Mouse (Mus musculus) bone marrow macrophage, adult 2 months (primary cell): ENCODE results near the gene Zc3h10.

Experiments
- CTCF ChIP-seq: IDR thresholded peaks from 2 replicates; pipeline ENCODE4 v1.5.1; 2012; ENCODE audit warnings: low read depth, mild to moderate bottlenecking, low read length, moderate library complexity
- POLR2A ChIP-seq: IDR thresholded peaks from 2 replicates; pipeline ENCODE4 v1.6.1; 2012; ENCODE audit warnings: mild to moderate bottlenecking, low read depth, low read length, borderline replicate concordance

DNA sequence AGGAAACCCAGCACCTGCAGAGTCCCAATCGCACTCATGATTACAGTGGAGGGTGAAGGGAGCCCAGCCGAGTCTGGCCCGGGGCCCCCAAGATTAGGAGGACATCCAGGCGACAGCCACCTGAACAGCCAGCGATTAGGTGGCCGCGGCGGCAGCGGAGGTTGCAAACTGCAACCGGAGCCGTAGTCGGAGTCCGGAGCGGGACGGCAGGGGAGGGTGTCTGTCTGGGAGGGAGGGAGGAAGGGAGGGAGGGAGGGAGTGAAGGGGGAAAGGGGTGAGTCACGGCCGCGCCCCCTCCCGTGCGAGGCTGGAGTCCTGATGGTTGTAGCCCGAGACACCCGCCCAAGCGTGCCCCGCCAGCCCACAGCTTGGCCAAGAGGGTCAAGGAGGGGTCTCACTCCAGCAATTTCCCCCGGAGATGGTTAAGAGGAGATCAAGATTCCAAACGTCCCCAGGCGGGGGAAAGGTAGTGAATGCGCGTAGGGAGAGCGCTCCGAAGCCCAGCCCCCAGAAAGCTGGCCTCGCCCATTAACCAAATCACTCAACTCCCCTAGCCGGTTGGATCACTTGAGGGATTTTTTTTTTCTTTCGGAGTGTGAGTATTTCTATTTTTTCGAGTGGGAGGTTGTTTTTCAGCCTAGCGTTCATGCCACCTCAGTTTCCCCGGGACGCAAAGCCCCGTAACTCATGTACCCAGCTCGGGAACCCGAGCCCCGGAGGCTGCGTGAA is 42.1 kb upstream of the Zc3h10 start, which contains the start of gene Erbb3:
- TF ChIP-seq CTCF (no peak), POLR2A (no peak)
